Mouse (Mus musculus) c-Kit-positive CD71-negative TER-119-negative erythroid progenitor cells, embryonic 14.5 days (primary cell): ENCODE results near the gene Xkrx.
"Not testable (repeated sequence)": the region's sequence is repeated elsewhere in the genome, so short reads cannot be mapped to it uniquely, and the experiment has no call there.

Experiments used
- DNase-seq: peaks from one replicate; pipeline ENCODE4 v3.0.0-alpha.2; 2013; ENCODE audit warnings: low read depth

The Xkrx gene

GRCm38 (mm10) chrX:134162043-134162720 lies at the start of gene Xkrx:
TSS of gene Xkrx (minus strand) at chrX:134162076.
- DNase-seq, result no peak

- DNase-seq, result no peak
Measured at GRCm38 (mm10) chrX:134211151-134211642, 49.3 kb upstream of the Xkrx start.

- DNase-seq, result no peak
Measured at GRCm38 (mm10) chrX:134208491-134208890, 46.6 kb upstream of the Xkrx start.

GRCm38 (mm10) chrX:134187201-134187600 lies 25.3 kb upstream of the Xkrx start, which contains the start of gene Arl13a:
TSS of gene Arl13a (plus strand) at chrX:134187501.
- DNase-seq, result not testable (repeated sequence)

GRCm38 (mm10) chrX:134174699-134175098 lies 12.8 kb upstream of the Xkrx start:
- no peak for DNase-seq

- no peak for DNase-seq
Measured at GRCm38 (mm10) chrX:134170584-134170983, 8.7 kb upstream of the Xkrx start.

GRCm38 (mm10) chrX:134163484-134163883 lies 1.6 kb upstream of the Xkrx start:
- no peak for DNase-seq

- no peak for DNase-seq
Measured at GRCm38 (mm10) chrX:134162826-134163225, 950 bp upstream of the Xkrx start.

- DNase-seq, result no peak
Measured at GRCm38 (mm10) chrX:134160442-134160841, 1.4 kb downstream of the Xkrx start.

- no peak for DNase-seq
Measured at GRCm38 (mm10) chrX:134158151-134158550, 3.7 kb downstream of the Xkrx start.

- DNase-seq, result no peak
Measured at GRCm38 (mm10) chrX:134141986-134142385, 19.9 kb downstream of the Xkrx start.

- DNase-seq, result no peak
Measured at GRCm38 (mm10) chrX:134141551-134141950, 20.3 kb downstream of the Xkrx start.

- no peak for DNase-seq
Measured at GRCm38 (mm10) chrX:134140024-134140423, 21.9 kb downstream of the Xkrx start.

GRCm38 (mm10) chrX:134133821-134134220 lies 28.1 kb downstream of the Xkrx start:
- DNase-seq, result no peak

- no peak for DNase-seq
Measured at GRCm38 (mm10) chrX:134132295-134132694, 29.6 kb downstream of the Xkrx start.

- DNase-seq, result no peak
Measured at GRCm38 (mm10) chrX:134128549-134128948, 33.3 kb downstream of the Xkrx start.

- DNase-seq, result peak; percentile 14
Measured at GRCm38 (mm10) chrX:134116417-134116816, 45.5 kb downstream of the Xkrx start.

GRCm38 (mm10) chrX:134111767-134112166 lies 50.1 kb downstream of the Xkrx start:
- no peak for DNase-seq

- no peak for DNase-seq
Measured at GRCm38 (mm10) chrX:134102641-134103040, 59.2 kb downstream of the Xkrx start.
